Comparison of ENCODE assay signal across 20 mouse cellular contexts in genomic region chr2:180775641-180776040, GRCm38 (mm10). TPM values are rescaled to one million over a fixed set of nuclear protein-coding genes. Genes with fewer than 3 reads are reported as not detected.
DNase-seq lines count a peak whose midpoint lies in the region; ATAC-seq and TF ChIP-seq lines count a peak whose summit lies in the region.
"Had no signal": no experiment of that assay in that cellular context is flagged by ENCODE, and none has a peak within 500 bp of the region (broad histone marks: within the 10 kb centered on the region; RNA-seq: fewer than 3 reads in every experiment).

No protein-coding gene starts in this region.

- H3K36me3 ChIP-seq in forebrain, embryonic 10.5 days (replicated peaks): no peaks in the 10 kb centered on the region
- H3K36me3 ChIP-seq in forebrain, embryonic 16.5 days (ENCODE audit: control insufficient read depth, insufficient read depth): no peaks in the 10 kb centered on the region
- H3K36me3 ChIP-seq in forebrain, postnatal 0 days (ENCODE audit: insufficient read depth): no peaks in the 10 kb centered on the region
- no peaks in the 10 kb centered on the region for H3K36me3 ChIP-seq in limb, embryonic 10.5 days
- no peaks in the 10 kb centered on the region for H3K36me3 ChIP-seq in neural tube, embryonic 12.5 days
- H3K36me3 ChIP-seq: heart, embryonic 15.5 days; limb, embryonic 13.5 days had no signal

- H3K9me3 ChIP-seq in forebrain, embryonic 10.5 days: no peaks in the 10 kb centered on the region
- H3K9me3 ChIP-seq in forebrain, embryonic 16.5 days (ENCODE audit: control insufficient read depth, low read length): no peaks in the 10 kb centered on the region
- H3K9me3 ChIP-seq in forebrain, postnatal 0 days (ENCODE audit: low read length): no peaks in the 10 kb centered on the region
- no peaks in the 10 kb centered on the region for H3K9me3 ChIP-seq in limb, embryonic 10.5 days (replicated peaks)
- H3K9me3 ChIP-seq in neural tube, embryonic 12.5 days: no peaks in the 10 kb centered on the region
- H3K9me3 ChIP-seq: heart, embryonic 15.5 days; limb, embryonic 13.5 days had no signal

- 3% methylated on average over 15 of the region's 15 CpGs for WGBS in forebrain, embryonic 10.5 days
- 4% methylated on average over 15 of the region's 15 CpGs for WGBS in forebrain, embryonic 16.5 days
- 2% methylated on average over 15 of the region's 15 CpGs for WGBS in forebrain, postnatal 0 days
- 3% methylated on average over 15 of the region's 15 CpGs for WGBS in limb, embryonic 10.5 days
- 3% methylated on average over 15 of the region's 15 CpGs for WGBS in neural tube, embryonic 12.5 days

- H3K4me2 ChIP-seq in forebrain, embryonic 16.5 days (ENCODE audit: low read length): no peak overlapping the region
- H3K4me2 ChIP-seq in forebrain, postnatal 0 days (ENCODE audit: low read depth): peak overlapping the region; percentile 48
- peak overlapping the region; percentile 56 for H3K4me2 ChIP-seq in neural tube, embryonic 12.5 days (replicated peaks)

- no peak overlapping the region for H3K9ac ChIP-seq in forebrain, embryonic 16.5 days (replicated peaks; ENCODE audit: low read depth, low read length)
- H3K9ac ChIP-seq in forebrain, postnatal 0 days: no peak overlapping the region
- no peak overlapping the region for H3K9ac ChIP-seq in neural tube, embryonic 12.5 days
- H3K9ac ChIP-seq: heart, embryonic 15.5 days; limb, embryonic 13.5 days had no signal

- DNase-seq in forebrain, embryonic 10.5 days (ENCODE audit: extremely low spot score, low spot score): no peak
- DNase-seq in forebrain, postnatal 0 days: no peak
- DNase-seq in limb, embryonic 10.5 days (ENCODE audit: low spot score): no peak
- no peak for DNase-seq in urinary bladder, postnatal 14 days (ENCODE audit: low spot score)
- no peak for DNase-seq in ovary, postnatal 10 days (ENCODE audit: low spot score)
- DNase-seq: adrenal gland, postnatal 14 days; cerebellum, adult 9-10 months; heart, adult 11 months; kidney, adult 9 months; lung, postnatal 14 days; thymus, postnatal 25 days had no signal

- H3K4me3 ChIP-seq in forebrain, embryonic 10.5 days: peak overlapping the region; percentile 14; the same call in 1 of the 2 replicates
- H3K4me3 ChIP-seq in forebrain, embryonic 16.5 days (replicated peaks; ENCODE audit: low read length): no peak overlapping the region
- H3K4me3 ChIP-seq in forebrain, postnatal 0 days (ENCODE audit: low read depth, low read length): peak overlapping the region; percentile 29; the same call in 1 of the 2 replicates
- H3K4me3 ChIP-seq in limb, embryonic 10.5 days: peak overlapping the region; percentile 26; the same call in 1 of the 2 replicates
- peak overlapping the region; percentile 31 for H3K4me3 ChIP-seq in neural tube, embryonic 12.5 days
- H3K4me3 ChIP-seq: erythroblast, embryonic 14.5 days had no signal

- no peak overlapping the region for H3K27ac ChIP-seq in forebrain, embryonic 10.5 days
- H3K27ac ChIP-seq in forebrain, embryonic 16.5 days (ENCODE audit: low read length): no peak overlapping the region
- H3K27ac ChIP-seq in forebrain, postnatal 0 days (ENCODE audit: low read depth, low read length): no peak overlapping the region
- no peak overlapping the region for H3K27ac ChIP-seq in limb, embryonic 10.5 days
- H3K27ac ChIP-seq in neural tube, embryonic 12.5 days: no peak overlapping the region
- H3K27ac ChIP-seq: heart, embryonic 15.5 days; limb, embryonic 13.5 days had no signal

- ATAC-seq in forebrain, embryonic 16.5 days: no peak
- no peak for ATAC-seq in forebrain, postnatal 0 days
- ATAC-seq in neural tube, embryonic 12.5 days (ENCODE audit: low FRiP score, low read depth): no peak
- no peak for ATAC-seq in megakaryocyte progenitor cell, adult 5-6 weeks (replicated peaks; ENCODE audit: poor library complexity)
- ATAC-seq: inflammation-experienced regulatory T-cells, adult 6 months had no signal

- no peak for TF ChIP-seq CTCF in forebrain, postnatal 0 days (IDR thresholded peaks at IDR 0.05; ENCODE audit: low read depth)

- peaks cover 93% of the 10 kb centered on the region for H3K27me3 ChIP-seq in forebrain, embryonic 10.5 days (ENCODE audit: poor library complexity, severe bottlenecking)
- H3K27me3 ChIP-seq in forebrain, embryonic 16.5 days (replicated peaks; ENCODE audit: control insufficient read depth, insufficient read depth, low read length): peaks cover 73% of the 10 kb centered on the region
- peaks cover 74% of the 10 kb centered on the region for H3K27me3 ChIP-seq in forebrain, postnatal 0 days (ENCODE audit: insufficient read depth, low read length)
- H3K27me3 ChIP-seq in limb, embryonic 10.5 days (ENCODE audit: low read depth, poor library complexity, severe bottlenecking): peaks cover 97% of the 10 kb centered on the region
- peaks cover 89% of the 10 kb centered on the region for H3K27me3 ChIP-seq in neural tube, embryonic 12.5 days (replicated peaks)

- peaks cover 24% of the 10 kb centered on the region for H3K4me1 ChIP-seq in forebrain, embryonic 10.5 days
- H3K4me1 ChIP-seq in forebrain, embryonic 16.5 days (replicated peaks; ENCODE audit: control insufficient read depth, insufficient read depth, low read length): peaks cover 11% of the 10 kb centered on the region
- H3K4me1 ChIP-seq in forebrain, postnatal 0 days (ENCODE audit: insufficient read depth): no peaks in the 10 kb centered on the region
- H3K4me1 ChIP-seq in limb, embryonic 10.5 days: peaks cover 12% of the 10 kb centered on the region
- H3K4me1 ChIP-seq in neural tube, embryonic 12.5 days: peaks cover 13% of the 10 kb centered on the region

RNA-seq across cellular contexts. Expression of gene Bhlhe23, which starts 1.1 kb away (rescaled TPM):
- polyA plus RNA-seq in forebrain, embryonic 10.5 days (2016; fragmentation: Nextera tagmentation; extraction: Ambion mirVana): 0.43 and 0.47 TPM in 2 replicates
- 0.13 and 0.75 TPM in 2 replicates for polyA plus RNA-seq in forebrain, embryonic 16.5 days (2015; fragmentation: Nextera tagmentation; extraction: Ambion mirVana)
- 0.33 and 0.46 TPM in 2 replicates for total RNA-seq in forebrain, postnatal 0 days (2014; rRNA removed)
- 0.18 and 0.71 TPM in 2 replicates for polyA plus RNA-seq in forebrain, postnatal 0 days (2015; fragmentation: Nextera tagmentation; extraction: Ambion mirVana)
- polyA plus RNA-seq in limb, embryonic 10.5 days (2016; fragmentation: Nextera tagmentation; extraction: Ambion mirVana): not detected in 2 replicates
- polyA plus RNA-seq in neural tube, embryonic 12.5 days (2016; fragmentation: Nextera tagmentation; extraction: Ambion mirVana): 7.1 and 8.2 TPM in 2 replicates
- total RNA-seq in megakaryocyte progenitor cell, adult 5-6 weeks (2015): not detected in 2 replicates
- not detected in 2 replicates for total RNA-seq in megakaryocyte progenitor cell, adult 5-6 weeks (2017)
- total RNA-seq: adrenal gland, postnatal 14 days; neutrophil, adult 5-6 weeks had no signal
- polyA plus RNA-seq: erythroblast, embryonic 14.5 days; heart, embryonic 15.5 days; inflammation-experienced regulatory T-cells, adult 6 months; liver, embryonic 16.5 days had no signal

RNA-seq across cellular contexts. Expression of gene Slc17a9, which starts 50.6 kb away (rescaled TPM):
- 0.46 and 0.95 TPM in 2 replicates for polyA plus RNA-seq in forebrain, embryonic 10.5 days (2016; fragmentation: Nextera tagmentation; extraction: Ambion mirVana)
- polyA plus RNA-seq in forebrain, embryonic 16.5 days (2015; fragmentation: Nextera tagmentation; extraction: Ambion mirVana): 0.22 and 0.48 TPM in 2 replicates
- 0.10 and 0.38 TPM in 2 replicates for total RNA-seq in forebrain, postnatal 0 days (2014; rRNA removed)
- polyA plus RNA-seq in forebrain, postnatal 0 days (2015; fragmentation: Nextera tagmentation; extraction: Ambion mirVana): 0.10 and 0.19 TPM in 2 replicates
- polyA plus RNA-seq in limb, embryonic 10.5 days (2016; fragmentation: Nextera tagmentation; extraction: Ambion mirVana): 0.38 and 0.73 TPM in 2 replicates
- polyA plus RNA-seq in neural tube, embryonic 12.5 days (2016; fragmentation: Nextera tagmentation; extraction: Ambion mirVana): 0.43 and 0.52 TPM in 2 replicates
- 16.6 and 17.4 TPM in 2 replicates for total RNA-seq in megakaryocyte progenitor cell, adult 5-6 weeks (2015)
- total RNA-seq in megakaryocyte progenitor cell, adult 5-6 weeks (2017): 8.0 and 8.4 TPM in 2 replicates
